Comparison of ENCODE assay signal across 12 mouse cellular contexts in the genomic region with DNA sequence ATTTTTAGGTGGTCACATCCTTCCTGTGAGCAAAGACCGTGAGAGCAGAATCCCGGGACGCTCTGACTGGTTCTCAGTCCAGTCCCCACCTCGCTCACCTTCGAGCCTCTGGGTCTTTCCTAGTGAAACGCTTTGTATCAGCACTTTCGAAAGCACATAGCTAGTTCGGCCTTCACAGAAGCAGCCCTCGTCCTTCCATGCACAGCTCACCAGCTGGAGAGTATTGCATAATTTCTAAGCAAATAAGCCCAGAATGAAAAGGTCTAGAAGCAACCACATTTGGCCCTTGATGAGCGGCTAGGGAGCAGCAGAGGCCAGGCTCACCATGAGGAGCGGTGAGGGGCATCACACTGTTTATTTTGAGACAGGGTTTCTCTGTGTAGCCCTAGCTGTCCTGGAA. TPM values are rescaled to one million over a fixed set of nuclear protein-coding genes. Genes with fewer than 3 reads are reported as not detected.
DNase-seq lines count a peak whose midpoint lies in the region; ATAC-seq and TF ChIP-seq lines count a peak whose summit lies in the region.
"Had no signal": no experiment of that assay in that cellular context is flagged by ENCODE, and none has a peak within 500 bp of the region (broad histone marks: within the 10 kb centered on the region; RNA-seq: fewer than 3 reads in every experiment).

No protein-coding gene starts in this region.

- intact Hi-C loops in heart, postnatal 14 days (cut with DNase I), result no loop called here

- 82% methylated on average over 11 of the region's 11 CpGs for WGBS in stomach, embryonic 15.5 days
- WGBS in stomach, postnatal 0 days, result 79% methylated on average over 11 of the region's 11 CpGs
- 53% methylated on average over 11 of the region's 11 CpGs for WGBS in liver, postnatal 0 days (ENCODE audit: insufficient replicate concordance)
- WGBS in forebrain, postnatal 0 days, result 92% methylated on average over 11 of the region's 11 CpGs

- ATAC-seq in stomach, embryonic 15.5 days (ENCODE audit: insufficient read depth, low FRiP score, low read depth), result no peak
- ATAC-seq in stomach, postnatal 0 days (ENCODE audit: low FRiP score, low TSS enrichment), result no peak
- ATAC-seq in liver, postnatal 0 days, result peak; percentile 26
- no peak for ATAC-seq in forebrain, postnatal 0 days
- ATAC-seq: forebrain, embryonic 13.5 days had no signal

- no peak for TF ChIP-seq CTCF in stomach, postnatal 0 days (IDR thresholded peaks at IDR 0.05; ENCODE audit: low read depth)
- no peak for TF ChIP-seq CTCF in liver, postnatal 0 days (IDR thresholded peaks at IDR 0.05; ENCODE audit: low read depth)
- no peak for TF ChIP-seq CTCF in forebrain, postnatal 0 days (IDR thresholded peaks at IDR 0.05; ENCODE audit: low read depth)

- H3K27ac ChIP-seq in stomach, embryonic 15.5 days, result peak overlapping the region; percentile 21; the same call in 1 of the 2 replicates
- H3K27ac ChIP-seq in stomach, postnatal 0 days (replicated peaks), result no peak overlapping the region
- H3K27ac ChIP-seq in liver, postnatal 0 days (ENCODE audit: low read depth), result peak overlapping the region; percentile 56
- no peak overlapping the region for H3K27ac ChIP-seq in forebrain, postnatal 0 days (ENCODE audit: low read depth, low read length)
- H3K27ac ChIP-seq: forebrain, embryonic 13.5 days; limb, embryonic 12.5 days had no signal

- peaks cover 55% of the 10 kb centered on the region for H3K4me1 ChIP-seq in stomach, embryonic 15.5 days
- H3K4me1 ChIP-seq in stomach, postnatal 0 days (replicated peaks; ENCODE audit: control insufficient read depth, insufficient read depth), result peaks cover 9% of the 10 kb centered on the region
- H3K4me1 ChIP-seq in liver, postnatal 0 days (ENCODE audit: insufficient read depth), result peaks cover 91% of the 10 kb centered on the region
- H3K4me1 ChIP-seq in forebrain, postnatal 0 days (ENCODE audit: insufficient read depth), result peaks cover 10% of the 10 kb centered on the region; the same call in 1 of the 2 replicates

- H3K9me3 ChIP-seq in stomach, embryonic 15.5 days, result no peaks in the 10 kb centered on the region
- H3K9me3 ChIP-seq in stomach, postnatal 0 days (ENCODE audit: control insufficient read depth, low read length), result no peaks in the 10 kb centered on the region
- no peaks in the 10 kb centered on the region for H3K9me3 ChIP-seq in liver, postnatal 0 days (ENCODE audit: low read length)
- no peaks in the 10 kb centered on the region for H3K9me3 ChIP-seq in forebrain, postnatal 0 days (ENCODE audit: low read length)
- H3K9me3 ChIP-seq: forebrain, embryonic 13.5 days; heart, embryonic 15.5 days; limb, embryonic 12.5 days had no signal

- DNase-seq in heart, adult 11 months, result peak; percentile 93
- DNase-seq in heart, postnatal 14 days, result no peak
- no peak for DNase-seq in stomach, postnatal 0 days (ENCODE audit: low spot score)
- no peak for DNase-seq in liver, postnatal 0 days
- DNase-seq in retina, postnatal 1 day, result no peak
- DNase-seq in forebrain, postnatal 0 days, result no peak
- DNase-seq in thymus, postnatal 14 days, result no peak
- DNase-seq: thymus, postnatal 4 days had no signal

- H3K27me3 ChIP-seq in stomach, embryonic 15.5 days (replicated peaks), result no peaks in the 10 kb centered on the region
- H3K27me3 ChIP-seq in stomach, postnatal 0 days (ENCODE audit: control insufficient read depth, insufficient read depth, low read length), result no peaks in the 10 kb centered on the region
- H3K27me3 ChIP-seq in liver, postnatal 0 days (ENCODE audit: insufficient read depth, low read length), result no peaks in the 10 kb centered on the region
- H3K27me3 ChIP-seq in forebrain, postnatal 0 days (ENCODE audit: insufficient read depth, low read length), result no peaks in the 10 kb centered on the region
- H3K27me3 ChIP-seq: forebrain, embryonic 13.5 days; heart, embryonic 15.5 days; limb, embryonic 12.5 days had no signal

- no peak overlapping the region for H3K4me2 ChIP-seq in stomach, embryonic 15.5 days
- no peak overlapping the region for H3K4me2 ChIP-seq in stomach, postnatal 0 days (replicated peaks; ENCODE audit: low read depth)
- no peak overlapping the region for H3K4me2 ChIP-seq in liver, postnatal 0 days (ENCODE audit: low read depth, low read length)
- H3K4me2 ChIP-seq in forebrain, postnatal 0 days (ENCODE audit: low read depth), result no peak overlapping the region
- H3K4me2 ChIP-seq: forebrain, embryonic 13.5 days; heart, embryonic 15.5 days; limb, embryonic 12.5 days had no signal

- no peak overlapping the region for H3K9ac ChIP-seq in stomach, embryonic 15.5 days
- H3K9ac ChIP-seq in stomach, postnatal 0 days (ENCODE audit: low read length), result no peak overlapping the region
- H3K9ac ChIP-seq in liver, postnatal 0 days (replicated peaks), result no peak overlapping the region
- no peak overlapping the region for H3K9ac ChIP-seq in forebrain, postnatal 0 days
- H3K9ac ChIP-seq: forebrain, embryonic 13.5 days; heart, embryonic 15.5 days; limb, embryonic 12.5 days had no signal

- no peak for TF ChIP-seq EP300 in stomach, postnatal 0 days (optimal IDR thresholded peaks at IDR 0.05)
- 0 out of 2 replicates have a peak, but pooled peaks have one; percentile 20 for TF ChIP-seq EP300 in liver, postnatal 0 days (IDR thresholded peaks at IDR 0.05; ENCODE audit: low read depth)

- no peak overlapping the region for H3K4me3 ChIP-seq in stomach, embryonic 15.5 days (replicated peaks)
- no peak overlapping the region for H3K4me3 ChIP-seq in stomach, postnatal 0 days (ENCODE audit: low read depth, low read length)
- H3K4me3 ChIP-seq in liver, postnatal 0 days (ENCODE audit: low read depth, low read length), result no peak overlapping the region
- no peak overlapping the region for H3K4me3 ChIP-seq in forebrain, postnatal 0 days (ENCODE audit: low read depth, low read length)
- H3K4me3 ChIP-seq: forebrain, embryonic 13.5 days; heart, embryonic 15.5 days; limb, embryonic 12.5 days had no signal

- H3K36me3 ChIP-seq in stomach, embryonic 15.5 days, result no peaks in the 10 kb centered on the region
- no peaks in the 10 kb centered on the region for H3K36me3 ChIP-seq in stomach, postnatal 0 days (ENCODE audit: control insufficient read depth, insufficient read depth, low read length)
- 0 out of 2 replicates have a peak, but pooled peaks cover 1% of the 10 kb centered on the region for H3K36me3 ChIP-seq in liver, postnatal 0 days (replicated peaks; ENCODE audit: insufficient read depth, low read length)
- peaks cover 7% of the 10 kb centered on the region for H3K36me3 ChIP-seq in forebrain, postnatal 0 days (ENCODE audit: insufficient read depth)

RNA-seq across cellular contexts. Expression of a gene that starts 10.9 kb away (rescaled TPM):
- total RNA-seq in heart, postnatal 14 days (2021), result 10 to 100 TPM; 22.2 to 22.7 TPM
- polyA plus RNA-seq in stomach, embryonic 15.5 days (2015; fragmentation: Nextera tagmentation; extraction: Ambion mirVana), result 36.2 and 37.1 TPM in 2 replicates
- 31.0 and 35.8 TPM in 2 replicates for polyA plus RNA-seq in stomach, postnatal 0 days (2015; fragmentation: Nextera tagmentation; extraction: Ambion mirVana)
- 16.4 and 17.6 TPM in 2 replicates for polyA plus RNA-seq in liver, postnatal 0 days (2015; fragmentation: Nextera tagmentation; extraction: Ambion mirVana)
- 62.0 and 62.2 TPM in 2 replicates for total RNA-seq in forebrain, postnatal 0 days (2014; rRNA removed)
- polyA plus RNA-seq in forebrain, postnatal 0 days (2015; fragmentation: Nextera tagmentation; extraction: Ambion mirVana), result 76.5 and 90.8 TPM in 2 replicates

RNA-seq across cellular contexts. Expression of a gene that starts 47.7 kb away (rescaled TPM):
- total RNA-seq in heart, postnatal 14 days (2021), result 10 to 100 TPM; 23.2 to 25.0 TPM
- polyA plus RNA-seq in stomach, embryonic 15.5 days (2015; fragmentation: Nextera tagmentation; extraction: Ambion mirVana), result 24.0 and 27.0 TPM in 2 replicates
- 31.2 and 32.2 TPM in 2 replicates for polyA plus RNA-seq in stomach, postnatal 0 days (2015; fragmentation: Nextera tagmentation; extraction: Ambion mirVana)
- polyA plus RNA-seq in liver, postnatal 0 days (2015; fragmentation: Nextera tagmentation; extraction: Ambion mirVana), result 10.1 and 13.5 TPM in 2 replicates
- 52.2 and 55.0 TPM in 2 replicates for total RNA-seq in forebrain, postnatal 0 days (2014; rRNA removed)
- 22.2 and 29.8 TPM in 2 replicates for polyA plus RNA-seq in forebrain, postnatal 0 days (2015; fragmentation: Nextera tagmentation; extraction: Ambion mirVana)

Comparison
In these comparisons a context has a peak if more than half of its experiments do, and no peak if none do; other contexts are left out.
1. H3K27ac ChIP-seq: peak in stomach, embryonic 15.5 days (single experiment) and liver, postnatal 0 days (single experiment); none in stomach, postnatal 0 days (single experiment) and forebrain, postnatal 0 days (single experiment).